Mouse (Mus musculus): ENCODE results near the gene Usp53.

GRCm38 (mm10) chr3:122923147-122923546 is 61.2 kb downstream of the Usp53 start:
- TF ChIP-seq CTCF (IDR thresholded peaks at IDR 0.05; ENCODE audit: low read depth, low read length) (no peak), GATA1 (IDR thresholded peaks at IDR 0.05; ENCODE audit: borderline replicate concordance, low read length) (no peak), POLR2AphosphoS5 (IDR thresholded peaks at IDR 0.05; ENCODE audit: insufficient replicate concordance, low read depth, low read length) (no peak), TAL1 (conservative IDR thresholded peaks at IDR 0.05; ENCODE audit: low read depth, low read length) (no peak)

Data from G1E (cell line).